Mouse (Mus musculus) midbrain, embryonic 14.5 days (tissue): ENCODE measurements around the gene Oosp1. TPM values are rescaled to one million over a fixed set of nuclear protein-coding genes. Genes with fewer than 3 reads are reported as not detected.

Experiments used
- polyA plus RNA-seq: library from polyadenylated mRNA; unstranded; fragments of >200 nt; fragmentation: Nextera tagmentation; extraction: Ambion mirVana; gene quantifications from 2 replicates; pipeline ENCODE4 v1.2.1, GENCODE M21; 2014

The Oosp1 gene
- polyA plus RNA-seq, 1 experiment from 2014 or later, result not detected

Other genes starting within 250 kb of the Oosp1 start
- not detected in 2 replicates for gene Ms4a4b, start 247.6 kb downstream of the Oosp1 start, polyA plus RNA-seq
- 0.43 and 4.4 TPM in 2 replicates for gene Ms4a6c, start 221.8 kb downstream of the Oosp1 start, polyA plus RNA-seq
- gene Gm8369, start 205.2 kb downstream of the Oosp1 start, polyA plus RNA-seq, result not detected in 2 replicates
- gene Ms4a6b, start 174.6 kb downstream of the Oosp1 start, polyA plus RNA-seq, result 0.08 and 3.4 TPM in 2 replicates
- not detected in 2 replicates for gene Ms4a4d, start 154.3 kb downstream of the Oosp1 start, polyA plus RNA-seq
- 0.66 and 4.0 TPM in 2 replicates for gene Ms4a6d, start 86.3 kb downstream of the Oosp1 start, polyA plus RNA-seq
- gene Ms4a2, start 67.4 kb downstream of the Oosp1 start, polyA plus RNA-seq, result 0.32 TPM in 1 of 2 replicates, not detected in the other
- not detected in 2 replicates for gene Ms4a3, start 50.3 kb downstream of the Oosp1 start, polyA plus RNA-seq
- not detected in 2 replicates for gene Oosp2, start 30.6 kb downstream of the Oosp1 start, polyA plus RNA-seq
- not detected in 2 replicates for gene Oosp3, start 5.9 kb upstream of the Oosp1 start, polyA plus RNA-seq
- gene Gif, start 56.4 kb upstream of the Oosp1 start, polyA plus RNA-seq, result not detected in 2 replicates
- 48.7 and 56.0 TPM in 2 replicates for gene Mrpl16, start 79.2 kb upstream of the Oosp1 start, polyA plus RNA-seq
- 31.6 and 32.2 TPM in 2 replicates for gene Stx3, start 128.3 kb upstream of the Oosp1 start, polyA plus RNA-seq
- gene Olfr1417, start 148.1 kb upstream of the Oosp1 start, polyA plus RNA-seq, result 0.45 TPM in 1 of 2 replicates, not detected in the other
- gene Olfr1418, start 169.9 kb upstream of the Oosp1 start, polyA plus RNA-seq, result not detected in 2 replicates
- not detected in 2 replicates for gene Olfr1419, start 184.0 kb upstream of the Oosp1 start, polyA plus RNA-seq
- 0.15 TPM in 1 of 2 replicates, not detected in the other for gene Olfr1420, start 195.4 kb upstream of the Oosp1 start, polyA plus RNA-seq
- gene Patl1, start 221.2 kb upstream of the Oosp1 start, polyA plus RNA-seq, result 19.1 and 23.1 TPM in 2 replicates